Mouse (Mus musculus) skeletal muscle tissue, adult 2 months (tissue): Measurements from ENCODE around the gene Ttc39d.
A peak's percentile ranks its signal among the peaks of the same experiment; 100 is the strongest.
"Not testable (repeated sequence)": the region's sequence is repeated elsewhere in the genome, so short reads cannot be mapped to it uniquely, and the experiment has no call there.

Experiments used
- DNase-seq: peaks from one replicate; pipeline ENCODE4 v3.0.0-alpha.2; 2012; ENCODE audit warnings: low read depth, low spot score

Ttc39d gene

DNA sequence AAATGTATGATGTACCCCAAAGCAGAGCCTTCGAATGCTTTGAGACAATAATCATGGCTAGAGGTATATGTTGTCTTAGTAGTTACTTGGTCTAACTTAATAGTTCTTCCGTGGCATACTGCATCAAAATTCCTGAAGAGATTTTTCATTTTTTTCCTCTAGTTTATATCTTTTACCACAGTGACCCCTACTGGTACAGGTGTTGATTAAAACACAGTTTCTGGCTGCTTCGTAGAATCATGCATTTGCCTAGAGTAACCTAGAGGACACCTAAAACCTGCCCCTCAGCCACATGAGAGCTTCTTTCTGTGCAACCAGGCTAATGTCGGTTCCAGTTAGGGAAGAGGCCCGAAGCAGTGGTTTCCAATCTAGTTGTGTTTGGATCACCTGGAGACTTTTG, 14.2 kb upstream of the Ttc39d start:
- no peak for DNase-seq

DNA sequence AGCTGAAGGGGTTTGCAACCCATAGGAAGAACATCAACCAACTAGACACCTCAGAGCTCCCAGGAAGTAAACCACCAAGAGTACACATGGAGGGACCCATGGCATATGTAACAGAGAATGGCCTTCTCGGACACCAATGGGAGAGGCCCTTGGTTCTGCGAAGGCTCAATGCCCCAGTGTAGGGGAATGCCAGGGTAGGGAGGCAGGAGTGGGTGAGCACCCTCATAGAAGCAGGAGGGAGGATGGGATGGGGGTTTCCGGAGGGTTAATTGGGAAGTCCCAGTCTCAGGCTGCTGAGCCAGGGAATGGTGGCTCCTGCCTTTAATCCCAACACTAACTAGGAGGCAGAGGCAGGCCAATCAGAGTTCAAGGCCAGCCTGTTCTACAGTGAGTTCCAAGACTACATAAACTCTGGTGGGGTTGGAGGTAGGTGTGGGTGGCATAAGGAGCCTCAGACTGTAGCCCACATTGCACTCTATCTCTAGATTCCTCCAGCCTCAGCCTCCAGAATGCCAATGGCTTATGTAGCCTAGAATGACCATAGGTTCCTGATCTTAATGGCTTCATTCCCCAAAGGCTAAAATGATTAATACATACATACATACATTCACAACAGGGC, 8.0 kb upstream of the Ttc39d start:
- no peak for DNase-seq

DNA sequence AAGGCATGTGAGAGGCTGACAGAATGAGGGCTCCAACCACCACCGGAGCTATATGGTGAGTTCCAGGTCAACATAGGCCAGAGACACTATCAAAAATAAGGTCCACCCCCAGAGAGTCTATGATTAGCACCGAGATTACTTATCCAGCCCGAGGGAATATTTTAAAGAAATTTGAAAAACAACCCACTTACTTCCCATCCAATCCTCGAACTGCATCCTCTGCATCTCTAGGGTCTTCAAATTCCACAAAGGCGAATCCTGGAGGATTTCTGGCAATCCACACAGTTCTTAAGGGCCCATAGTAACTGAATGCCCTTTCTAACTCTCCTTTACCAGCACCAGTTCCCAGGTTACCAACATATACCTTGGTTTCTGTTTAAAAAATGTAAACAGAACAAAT, 1.6 kb upstream of the Ttc39d start:
- no peak for DNase-seq

GRCm38 (mm10) chr17:80206301-80206670, 974 bp upstream of the Ttc39d start:
- no peak for DNase-seq

GRCm38 (mm10) chr17:80213998-80214397, 6.7 kb downstream of the Ttc39d start:
- not testable (repeated sequence) for DNase-seq

DNA sequence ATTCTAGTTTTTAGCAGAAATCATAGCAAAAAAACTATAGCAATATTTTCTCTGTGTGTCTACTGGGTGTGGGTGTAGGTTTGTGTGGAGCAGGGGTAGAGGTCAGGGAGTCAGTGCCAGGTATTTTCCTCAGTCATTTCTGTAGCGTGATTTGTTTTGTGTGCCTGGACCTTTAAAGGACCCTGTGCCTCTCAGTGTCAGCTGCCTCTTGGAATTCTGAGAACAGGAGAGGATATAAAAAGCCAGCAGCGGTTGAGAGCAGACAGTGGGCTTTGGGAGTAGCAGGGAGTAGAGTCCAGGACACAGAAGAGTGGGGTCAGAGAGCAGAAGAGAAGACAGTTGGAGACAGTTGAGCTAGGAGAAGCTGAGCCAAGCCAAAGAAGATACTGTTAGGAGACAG, 12.9 kb downstream of the Ttc39d start:
- no peak for DNase-seq

DNA sequence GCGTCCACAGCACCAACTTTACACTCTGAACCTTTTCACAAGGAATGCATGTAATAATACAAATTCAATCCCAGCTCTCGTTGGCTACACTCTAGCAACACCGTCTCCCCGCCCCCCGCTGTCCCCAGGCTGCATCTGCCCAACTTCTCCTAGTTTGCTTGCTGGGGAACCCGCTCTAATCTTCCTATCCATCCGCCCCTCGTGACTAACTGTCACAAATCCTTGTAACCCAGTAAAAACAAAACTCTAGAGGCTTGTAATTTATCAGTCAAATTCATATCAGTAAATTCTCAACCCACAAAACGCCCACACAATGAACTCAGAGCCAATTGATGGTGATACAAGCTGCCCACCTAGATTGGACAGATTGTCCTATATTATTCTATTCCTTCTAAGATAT, 13.9 kb downstream of the Ttc39d start:
- no peak for DNase-seq

DNA sequence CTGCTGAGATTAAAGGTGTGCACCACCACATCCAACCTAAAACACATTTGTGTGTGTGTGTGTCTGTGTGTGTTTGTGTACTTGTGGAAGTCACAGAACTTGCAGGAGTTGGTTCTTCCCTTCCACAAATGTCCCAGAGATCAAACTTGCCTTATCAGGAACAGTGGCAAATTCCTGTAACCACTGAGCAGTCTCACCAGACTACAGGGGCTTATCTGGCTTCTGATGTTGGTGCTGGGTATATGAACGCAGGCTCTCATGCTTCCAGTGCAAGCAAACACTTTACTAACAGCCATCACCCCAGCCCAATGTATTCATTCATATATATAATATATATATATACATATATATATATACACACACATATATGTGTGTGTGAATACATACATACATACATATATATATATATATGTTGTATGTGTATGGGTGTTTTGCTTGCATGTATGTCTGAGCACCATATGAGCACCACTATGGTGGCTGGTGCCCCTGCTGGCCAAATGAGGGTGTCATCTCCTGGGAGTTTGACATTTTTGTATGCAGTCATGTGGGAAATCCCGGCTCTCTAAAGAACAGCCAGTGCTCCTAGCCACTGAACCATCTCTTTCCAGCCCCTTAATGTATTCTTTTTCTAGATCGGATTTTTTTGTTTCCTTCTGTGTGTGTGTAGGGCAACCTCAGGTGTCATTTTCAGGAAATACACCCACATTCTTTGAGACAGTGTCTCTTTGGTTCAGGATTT, 14.8 kb downstream of the Ttc39d start:
- DNase-seq, result no peak

GRCm38 (mm10) chr17:80223829-80224228, 16.6 kb downstream of the Ttc39d start:
- no peak for DNase-seq

DNA sequence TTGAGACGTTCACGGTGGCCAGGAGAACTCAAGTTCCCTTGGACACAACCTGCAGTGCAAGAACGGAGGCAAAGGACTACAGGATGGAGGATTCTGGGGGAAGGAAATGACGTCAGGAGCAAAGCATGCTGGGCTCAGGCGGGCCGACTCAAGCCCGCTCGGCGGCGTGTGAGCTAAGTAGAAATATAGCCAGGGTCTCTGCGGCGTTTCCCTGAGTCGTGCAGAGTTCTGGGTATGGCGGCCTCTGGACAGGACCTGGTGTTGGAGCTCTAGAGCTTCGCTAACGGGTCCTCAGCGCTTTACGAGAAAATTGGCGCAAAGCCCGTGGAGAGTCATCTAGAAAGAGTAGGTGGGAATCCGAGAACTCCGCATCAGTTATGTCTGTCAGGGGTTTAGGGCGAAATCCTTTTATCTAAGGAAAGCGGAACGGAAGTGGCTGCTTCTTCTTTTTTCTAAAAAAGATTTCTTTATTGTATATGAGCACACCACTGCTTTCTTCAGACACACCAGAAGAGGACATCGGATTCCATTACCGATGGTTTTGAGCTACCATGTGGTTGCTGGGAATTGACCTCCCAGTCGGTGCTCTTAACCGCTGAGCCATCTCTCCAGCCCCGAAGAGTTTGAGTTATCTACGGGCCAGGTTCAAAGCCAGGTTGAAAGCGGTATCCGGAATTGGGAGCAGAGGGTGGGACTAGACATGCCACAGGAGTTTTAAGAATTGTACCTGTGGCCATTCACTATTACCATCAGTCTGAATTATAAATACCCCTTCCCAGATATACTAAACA, 17.3 kb downstream of the Ttc39d start, which contains the start of gene Gemin6:
Gemin6 (plus strand) TSS at position 116 of the 791 bp plus-strand sequence.
- peak; percentile 83 for DNase-seq

GRCm38 (mm10) chr17:80225142-80225541, 17.9 kb downstream of the Ttc39d start:
- not testable (repeated sequence) for DNase-seq

- DNase-seq, result no peak
Observed at GRCm38 (mm10) chr17:80229396-80229795, 22.1 kb downstream of the Ttc39d start.

DNA sequence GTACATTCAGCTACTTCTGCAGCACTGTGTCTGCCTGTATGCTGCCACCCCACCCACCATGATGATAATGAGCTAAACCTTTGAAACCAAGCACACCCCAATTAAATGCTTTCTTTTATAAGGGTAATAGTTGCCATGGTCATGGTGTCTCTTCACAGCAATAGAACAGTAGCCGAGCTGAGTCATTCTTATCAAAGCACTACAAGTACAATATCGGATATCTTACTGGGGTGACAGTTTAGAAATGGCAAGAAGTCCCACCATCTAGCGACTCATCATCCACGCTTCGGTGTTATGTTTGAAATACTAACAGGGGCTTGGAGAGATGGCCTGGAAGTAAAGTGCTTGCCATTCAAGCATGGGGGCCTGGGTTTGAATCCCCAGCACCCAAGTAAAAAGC, 26.6 kb downstream of the Ttc39d start:
- no peak for DNase-seq

DNA sequence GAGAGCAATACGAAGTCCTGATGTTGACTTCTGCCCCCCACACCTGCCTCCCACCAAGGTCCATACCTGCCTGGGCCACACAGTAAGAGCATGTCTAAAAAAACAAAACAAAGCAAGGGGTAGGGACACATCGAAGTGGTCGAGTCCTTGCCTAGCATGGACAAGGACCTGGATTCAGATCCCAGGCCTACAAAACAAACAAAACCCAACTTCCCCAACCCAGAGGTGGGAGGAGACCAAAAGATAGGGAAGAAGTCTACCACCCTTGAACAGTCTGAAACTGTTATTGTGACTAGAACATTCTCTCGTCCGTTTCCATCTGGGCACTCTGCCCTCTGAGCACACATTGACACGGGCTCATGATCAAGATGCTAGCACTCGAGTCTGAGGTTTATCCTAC, 27.1 kb downstream of the Ttc39d start:
- DNase-seq, result no peak

DNA sequence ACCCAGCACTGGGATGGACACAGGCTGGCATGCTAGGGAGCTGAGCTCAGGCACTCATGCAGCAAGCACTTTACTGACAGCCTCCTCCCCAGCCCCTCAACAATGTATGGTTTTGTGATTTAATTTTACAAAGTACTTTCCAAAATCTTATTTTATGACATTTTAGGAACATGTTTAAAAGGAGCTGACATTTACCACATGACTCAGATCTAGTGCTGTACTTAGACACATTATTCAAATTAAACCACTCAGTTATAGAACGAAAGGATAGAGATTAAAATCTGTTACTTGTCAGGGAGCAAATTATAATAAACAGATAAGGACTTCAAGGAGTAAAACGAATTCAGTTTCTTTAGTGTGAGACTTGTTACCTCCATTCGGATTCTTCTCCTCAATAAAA, 28.2 kb downstream of the Ttc39d start:
- DNase-seq, result no peak

DNA sequence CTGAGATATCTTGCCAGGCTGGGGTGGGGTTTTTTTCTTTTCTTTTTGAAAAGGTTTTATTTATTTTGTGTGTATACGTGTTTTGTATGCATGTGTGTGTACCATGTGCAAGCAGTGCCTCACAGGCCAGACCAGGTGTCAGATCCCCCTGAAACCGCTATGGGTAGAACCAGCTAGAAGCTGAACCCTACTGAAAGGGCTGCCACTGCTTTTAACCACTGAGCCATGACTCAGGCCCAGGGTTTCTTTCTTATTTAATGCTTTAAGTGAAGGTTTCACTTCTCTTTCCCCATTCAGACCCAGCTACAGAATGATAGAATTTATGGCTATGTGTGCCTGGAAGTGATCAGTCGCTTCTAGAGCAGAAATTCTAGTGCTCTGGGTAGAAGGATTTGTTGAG, 29.5 kb downstream of the Ttc39d start:
- no peak for DNase-seq

DNA sequence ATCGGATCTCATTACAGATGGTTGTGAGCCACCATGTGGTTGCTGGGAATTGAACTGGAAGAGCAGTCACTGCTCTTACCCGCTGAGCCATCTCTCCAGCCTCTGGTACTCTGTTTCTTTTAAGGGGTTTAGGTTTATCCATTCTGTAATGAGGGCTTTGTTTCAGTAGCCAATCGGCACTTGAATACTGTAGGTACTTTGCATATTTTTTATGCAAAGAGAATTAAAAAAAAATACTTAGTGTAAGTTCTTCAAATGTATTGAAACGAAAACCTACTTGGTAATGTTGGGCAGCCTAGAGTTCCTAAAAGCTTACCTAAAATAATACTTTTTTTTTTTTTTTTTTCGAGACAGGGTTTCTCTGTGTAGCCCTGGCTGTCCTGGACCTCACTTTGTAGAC, 30.2 kb downstream of the Ttc39d start:
- DNase-seq, result no peak

- no peak for DNase-seq
Observed at GRCm38 (mm10) chr17:80241594-80241993, 34.3 kb downstream of the Ttc39d start.

GRCm38 (mm10) chr17:80243116-80243515, 35.9 kb downstream of the Ttc39d start:
- DNase-seq, result no peak

GRCm38 (mm10) chr17:80252757-80253525, 45.7 kb downstream of the Ttc39d start:
- DNase-seq, result peak; percentile 37

DNA sequence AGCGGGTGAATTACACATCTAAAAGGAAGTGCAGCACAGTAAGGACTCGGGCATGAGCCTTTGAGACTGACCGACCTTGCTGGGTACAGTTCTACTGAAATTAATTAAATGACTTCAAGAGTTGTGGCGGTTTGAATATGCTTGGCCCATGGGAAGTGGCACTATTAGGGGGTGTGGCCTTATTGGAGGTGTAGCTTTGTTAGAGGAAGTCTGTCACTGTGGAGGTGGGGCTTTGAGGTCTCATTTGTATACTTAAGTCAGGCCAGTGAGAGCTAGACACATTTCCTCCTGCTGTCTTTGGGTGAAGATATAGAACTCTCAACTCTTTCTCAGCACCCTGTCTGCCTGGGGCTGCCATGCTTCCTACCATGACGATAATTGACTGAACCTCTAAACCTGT, 47.2 kb downstream of the Ttc39d start:
- no peak for DNase-seq

GRCm38 (mm10) chr17:80255208-80255607, 47.9 kb downstream of the Ttc39d start:
- DNase-seq, result peak; percentile 91
